Comparison of ENCODE assay signal across 8 mouse cellular contexts in genomic region chrX:134540414-134541135, GRCm38 (mm10). TPM values are rescaled to one million over a fixed set of nuclear protein-coding genes. Genes with fewer than 3 reads are reported as not detected.
DNase-seq lines count a peak whose midpoint lies in the region; ATAC-seq and TF ChIP-seq lines count a peak whose summit lies in the region.

No protein-coding gene starts in this region.

- H3K4me2 ChIP-seq in hindbrain, embryonic 13.5 days = peak overlapping the region; percentile 64
- peak overlapping the region; percentile 58 for H3K4me2 ChIP-seq in liver, embryonic 11.5 days

- no peaks in the 10 kb centered on the region for H3K36me3 ChIP-seq in thymus, adult 2 months (ENCODE audit: control insufficient read depth, insufficient read depth, low read length)
- peaks cover 17% of the 10 kb centered on the region for H3K36me3 ChIP-seq in embryonic facial prominence, embryonic 10.5 days (replicated peaks)
- H3K36me3 ChIP-seq in hindbrain, embryonic 13.5 days = no peaks in the 10 kb centered on the region
- peaks cover 5% of the 10 kb centered on the region; the same call in 1 of the 2 replicates for H3K36me3 ChIP-seq in liver, embryonic 11.5 days (ENCODE audit: control insufficient read depth, insufficient read depth, low read length)

- no peaks in the 10 kb centered on the region for H3K9me3 ChIP-seq in embryonic facial prominence, embryonic 10.5 days
- no peaks in the 10 kb centered on the region for H3K9me3 ChIP-seq in hindbrain, embryonic 13.5 days
- no peaks in the 10 kb centered on the region for H3K9me3 ChIP-seq in liver, embryonic 11.5 days (ENCODE audit: control insufficient read depth, low read length)

- 2% methylated on average over 12 of the region's 12 CpGs for WGBS in thymus, adult 2 months
- WGBS in embryonic facial prominence, embryonic 10.5 days = 35% methylated on average over 12 of the region's 12 CpGs
- WGBS in hindbrain, embryonic 13.5 days = 23% methylated on average over 12 of the region's 12 CpGs
- 25% methylated on average over 12 of the region's 12 CpGs for WGBS in liver, embryonic 11.5 days

- ATAC-seq in hindbrain, embryonic 13.5 days (ENCODE audit: low FRiP score) = no peak; the same call in 1 of the 2 replicates
- ATAC-seq in liver, embryonic 11.5 days (replicated peaks; ENCODE audit: low FRiP score) = no peak

- H3K4me1 ChIP-seq in thymus, adult 2 months (replicated peaks; ENCODE audit: control insufficient read depth, insufficient read depth, low read length) = peaks cover 2% of the 10 kb centered on the region
- no peaks in the 10 kb centered on the region for H3K4me1 ChIP-seq in embryonic facial prominence, embryonic 10.5 days
- no peaks in the 10 kb centered on the region for H3K4me1 ChIP-seq in hindbrain, embryonic 13.5 days (replicated peaks)
- no peaks in the 10 kb centered on the region for H3K4me1 ChIP-seq in liver, embryonic 11.5 days (replicated peaks; ENCODE audit: control insufficient read depth, insufficient read depth, low read length)

- no peak overlapping the region for H3K27ac ChIP-seq in thymus, adult 2 months (ENCODE audit: control insufficient read depth, insufficient read depth, low read length)
- H3K27ac ChIP-seq in embryonic facial prominence, embryonic 10.5 days (replicated peaks) = peak overlapping the region; percentile 83
- H3K27ac ChIP-seq in hindbrain, embryonic 13.5 days = no peak overlapping the region
- peak overlapping the region; percentile 75 for H3K27ac ChIP-seq in liver, embryonic 11.5 days (ENCODE audit: low read depth, low read length)

- H3K9ac ChIP-seq in hindbrain, embryonic 13.5 days = peak overlapping the region; percentile 65
- H3K9ac ChIP-seq in liver, embryonic 11.5 days (ENCODE audit: low read depth, low read length) = peak overlapping the region; percentile 78

- peak overlapping the region; percentile 98 for H3K4me3 ChIP-seq in thymus, adult 2 months (ENCODE audit: control insufficient read depth, insufficient read depth, low read length)
- H3K4me3 ChIP-seq in embryonic facial prominence, embryonic 10.5 days = peak overlapping the region; percentile 70
- peak overlapping the region; percentile 52 for H3K4me3 ChIP-seq in hindbrain, embryonic 13.5 days
- peak overlapping the region; percentile 63 for H3K4me3 ChIP-seq in liver, embryonic 11.5 days (ENCODE audit: low read depth, low read length)

- no peak for TF ChIP-seq POLR2A in thymus, adult 2 months (IDR thresholded peaks at IDR 0.05; ENCODE audit: control insufficient read depth, extremely low read depth, insufficient read depth, low read length, poor library complexity)

- DNase-seq in thymus, adult 2 months = no peak
- DNase-seq in thymus, postnatal 4 days = no peak
- peak; percentile 11 for DNase-seq in embryonic facial prominence, embryonic 10.5 days (ENCODE audit: low spot score)
- no peak for DNase-seq in liver, embryonic 11.5 days (ENCODE audit: low spot score)
- peak; percentile 26 for DNase-seq in retina, postnatal 1 day
- DNase-seq in urinary bladder, postnatal 25 days (ENCODE audit: low spot score) = no peak
- DNase-seq in right cerebral cortex, adult 2 months (ENCODE audit: low spot score in 2 of 2) = no peak

- TF ChIP-seq CTCF in thymus, adult 2 months (IDR thresholded peaks at IDR 0.05; ENCODE audit: borderline replicate concordance, control insufficient read depth, extremely low read depth, insufficient read depth, low read length, poor library complexity) = no peak

- no peaks in the 10 kb centered on the region for H3K27me3 ChIP-seq in thymus, adult 2 months (ENCODE audit: control insufficient read depth, insufficient read depth, low read length)
- no peaks in the 10 kb centered on the region for H3K27me3 ChIP-seq in embryonic facial prominence, embryonic 10.5 days (replicated peaks; ENCODE audit: low read depth, poor library complexity, severe bottlenecking)
- H3K27me3 ChIP-seq in hindbrain, embryonic 13.5 days = no peaks in the 10 kb centered on the region
- H3K27me3 ChIP-seq in liver, embryonic 11.5 days (replicated peaks; ENCODE audit: control insufficient read depth, insufficient read depth, low read length) = no peaks in the 10 kb centered on the region

RNA-seq across cellular contexts. Expression of gene Timm8a1, which starts 1.1 kb away (rescaled TPM):
- polyA plus RNA-seq in thymus, adult 2 months (2012; rRNA removed) = 1.8 TPM in 2 replicates
- polyA plus RNA-seq in embryonic facial prominence, embryonic 10.5 days (2016; fragmentation: Nextera tagmentation; extraction: Ambion mirVana) = 97.4 and 103 TPM in 2 replicates
- 45.1 and 46.5 TPM in 2 replicates for polyA plus RNA-seq in hindbrain, embryonic 13.5 days (2015; fragmentation: Nextera tagmentation; extraction: Ambion mirVana)
- 194 and 200 TPM in 2 replicates for polyA plus RNA-seq in liver, embryonic 11.5 days (2014; fragmentation: Nextera tagmentation; extraction: Ambion mirVana)

RNA-seq across cellular contexts. Expression of gene Btk, which starts 42.8 kb away (rescaled TPM):
- polyA plus RNA-seq in thymus, adult 2 months (2012; rRNA removed) = 1.4 and 1.5 TPM in 2 replicates
- 0.84 and 1.1 TPM in 2 replicates for polyA plus RNA-seq in embryonic facial prominence, embryonic 10.5 days (2016; fragmentation: Nextera tagmentation; extraction: Ambion mirVana)
- 0.63 and 1.1 TPM in 2 replicates for polyA plus RNA-seq in hindbrain, embryonic 13.5 days (2015; fragmentation: Nextera tagmentation; extraction: Ambion mirVana)
- polyA plus RNA-seq in liver, embryonic 11.5 days (2014; fragmentation: Nextera tagmentation; extraction: Ambion mirVana) = 40.2 and 43.5 TPM in 2 replicates

RNA-seq across cellular contexts. Expression of gene Rpl36a, which starts 44.9 kb away (rescaled TPM):
- polyA plus RNA-seq in thymus, adult 2 months (2012; rRNA removed) = 157 and 177 TPM in 2 replicates
- polyA plus RNA-seq in embryonic facial prominence, embryonic 10.5 days (2016; fragmentation: Nextera tagmentation; extraction: Ambion mirVana) = 341 and 352 TPM in 2 replicates
- 223 and 238 TPM in 2 replicates for polyA plus RNA-seq in hindbrain, embryonic 13.5 days (2015; fragmentation: Nextera tagmentation; extraction: Ambion mirVana)
- polyA plus RNA-seq in liver, embryonic 11.5 days (2014; fragmentation: Nextera tagmentation; extraction: Ambion mirVana) = 539 and 608 TPM in 2 replicates

Comparison
In these comparisons a context has a peak if more than half of its experiments do, and no peak if none do; other contexts are left out.
1. DNase-seq: peak in embryonic facial prominence, embryonic 10.5 days (single experiment) and retina, postnatal 1 day (single experiment); none in thymus, adult 2 months (single experiment), thymus, postnatal 4 days (single experiment), liver, embryonic 11.5 days (single experiment), urinary bladder, postnatal 25 days (single experiment) and right cerebral cortex, adult 2 months (0 of 2).
2. H3K27ac ChIP-seq: peak in embryonic facial prominence, embryonic 10.5 days (single experiment) and liver, embryonic 11.5 days (single experiment); none in thymus, adult 2 months (single experiment) and hindbrain, embryonic 13.5 days (single experiment).
3. RNA of gene Timm8a1, which starts 1.1 kb away (polyA plus RNA-seq): 194 to 200 TPM in liver, embryonic 11.5 days, 97.4 to 103 TPM in embryonic facial prominence, embryonic 10.5 days and 45.1 to 46.5 TPM in hindbrain, embryonic 13.5 days; 1.8 TPM in thymus, adult 2 months; every median in the first group is over 10 times any median in the second.
4. RNA of gene Btk, which starts 42.8 kb away (polyA plus RNA-seq): 40.2 to 43.5 TPM in liver, embryonic 11.5 days; 1.4 to 1.5 TPM in thymus, adult 2 months, 0.84 to 1.1 TPM in embryonic facial prominence, embryonic 10.5 days and 0.63 to 1.1 TPM in hindbrain, embryonic 13.5 days; every median in the first group is over 10 times any median in the second.
5. Peak in every context shown above with its lines, with median percentiles within 50 percentile points of each other: H3K4me3 ChIP-seq.